ENCODE assay signal across 10 mouse cellular contexts in genomic region chr11:116501005-116501746, GRCm38 (mm10). TPM values are rescaled to one million over a fixed set of nuclear protein-coding genes. Genes with fewer than 3 reads are reported as not detected.
DNase-seq lines count a peak whose midpoint lies in the region; ATAC-seq lines count a peak whose summit lies in the region.
"Had no signal": no experiment of that assay in that cellular context is flagged by ENCODE, and none has a peak within 500 bp of the region (broad histone marks: within the 10 kb centered on the region; RNA-seq: fewer than 3 reads in every experiment).

No protein-coding gene starts in this region.

- no peak overlapping the region for H3K27ac ChIP-seq in heart, embryonic 12.5 days (ENCODE audit: poor library complexity, severe bottlenecking)
- no peak overlapping the region for H3K27ac ChIP-seq in limb, embryonic 11.5 days (replicated peaks; ENCODE audit: low read depth, low read length)
- no peak overlapping the region for H3K27ac ChIP-seq in midbrain, embryonic 16.5 days (ENCODE audit: low read length)
- H3K27ac ChIP-seq: midbrain, embryonic 12.5 days had no signal

- H3K9ac ChIP-seq in heart, embryonic 12.5 days = no peak overlapping the region
- H3K9ac ChIP-seq in limb, embryonic 11.5 days (ENCODE audit: low read length) = no peak overlapping the region
- H3K9ac ChIP-seq in midbrain, embryonic 16.5 days (ENCODE audit: low read depth, low read length) = 0 out of 2 replicates have a peak overlapping the region, but pooled peaks have one; percentile 4
- H3K9ac ChIP-seq: midbrain, embryonic 12.5 days had no signal

- 29% methylated on average over 7 of the region's 7 CpGs for WGBS in heart, embryonic 12.5 days
- 30% methylated on average over 7 of the region's 7 CpGs for WGBS in limb, embryonic 11.5 days
- 26% methylated on average over 7 of the region's 7 CpGs for WGBS in midbrain, embryonic 16.5 days

- no peak overlapping the region for H3K4me2 ChIP-seq in heart, embryonic 12.5 days
- no peak overlapping the region for H3K4me2 ChIP-seq in limb, embryonic 11.5 days (ENCODE audit: low read depth, severe bottlenecking)
- H3K4me2 ChIP-seq in midbrain, embryonic 16.5 days (ENCODE audit: low read length) = no peak overlapping the region
- H3K4me2 ChIP-seq: midbrain, embryonic 12.5 days had no signal

- H3K9me3 ChIP-seq in heart, embryonic 12.5 days (replicated peaks) = no peaks in the 10 kb centered on the region
- no peaks in the 10 kb centered on the region for H3K9me3 ChIP-seq in limb, embryonic 11.5 days (ENCODE audit: control insufficient read depth, low read length)
- H3K9me3 ChIP-seq in midbrain, embryonic 16.5 days (replicated peaks; ENCODE audit: control insufficient read depth, low read length, poor library complexity, severe bottlenecking) = no peaks in the 10 kb centered on the region

- no peak overlapping the region for H3K4me3 ChIP-seq in heart, embryonic 12.5 days
- no peak overlapping the region for H3K4me3 ChIP-seq in limb, embryonic 11.5 days (ENCODE audit: low read depth, low read length)
- H3K4me3 ChIP-seq in midbrain, embryonic 16.5 days (ENCODE audit: low read depth, low read length) = no peak overlapping the region
- H3K4me3 ChIP-seq: midbrain, embryonic 12.5 days had no signal

- no peaks in the 10 kb centered on the region for H3K27me3 ChIP-seq in heart, embryonic 12.5 days (replicated peaks)
- no peaks in the 10 kb centered on the region for H3K27me3 ChIP-seq in limb, embryonic 11.5 days (ENCODE audit: control insufficient read depth, insufficient read depth, low read length)
- H3K27me3 ChIP-seq in midbrain, embryonic 16.5 days (ENCODE audit: control insufficient read depth, insufficient read depth, low read depth, low read length) = no peaks in the 10 kb centered on the region
- H3K27me3 ChIP-seq: midbrain, embryonic 12.5 days had no signal

- H3K4me1 ChIP-seq in heart, embryonic 12.5 days (replicated peaks) = peaks cover 3% of the 10 kb centered on the region; the same call in 1 of the 2 replicates
- H3K4me1 ChIP-seq in limb, embryonic 11.5 days (ENCODE audit: control insufficient read depth, insufficient read depth, low read length) = no peaks in the 10 kb centered on the region
- no peaks in the 10 kb centered on the region for H3K4me1 ChIP-seq in midbrain, embryonic 16.5 days (ENCODE audit: control insufficient read depth, insufficient read depth, low read length)

- no peaks in the 10 kb centered on the region for H3K36me3 ChIP-seq in heart, embryonic 12.5 days
- no peaks in the 10 kb centered on the region for H3K36me3 ChIP-seq in limb, embryonic 11.5 days (ENCODE audit: control insufficient read depth, insufficient read depth, low read length)
- H3K36me3 ChIP-seq in midbrain, embryonic 16.5 days (ENCODE audit: control insufficient read depth, insufficient read depth, low read length) = no peaks in the 10 kb centered on the region
- H3K36me3 ChIP-seq: midbrain, embryonic 12.5 days had no signal

- ATAC-seq in heart, embryonic 12.5 days (ENCODE audit: insufficient number of reproducible peaks, low FRiP score) = peak; percentile 54; the same call in 1 of the 2 replicates
- no peak for ATAC-seq in limb, embryonic 11.5 days (ENCODE audit: insufficient number of reproducible peaks, low FRiP score, low TSS enrichment, low read depth)
- no peak for ATAC-seq in midbrain, embryonic 16.5 days

- peak; percentile 46 for DNase-seq in gastrocnemius, adult 18-20 months (ENCODE audit: low spot score)
- DNase-seq in gastrocnemius, adult 8-10 months (ENCODE audit: low spot score in 2 of 2) = no peak
- DNase-seq in B cell, adult 2 months = peak; percentile 28 to 33
- peak; percentile 78 for DNase-seq in cerebellum, adult 9-10 months
- peak; percentile 39 for DNase-seq in limb, embryonic 11.5 days (ENCODE audit: low spot score)
- DNase-seq in ovary, postnatal 14 days (ENCODE audit: low spot score) = no peak

RNA-seq across cellular contexts. Expression of gene Prpsap1, which starts 7.2 kb away (rescaled TPM):
- 10 to 100 TPM; 12.3 to 12.5 TPM for total RNA-seq in gastrocnemius, adult 18-20 months (2021)
- 10 to 100 TPM; 10.4 to 12.7 (median 11.5) TPM for total RNA-seq in gastrocnemius, adult 8-10 months (2022)
- polyA plus RNA-seq in heart, embryonic 12.5 days (2016; fragmentation: Nextera tagmentation; extraction: Ambion mirVana) = 94.8 and 96.8 TPM in 2 replicates
- polyA plus RNA-seq in limb, embryonic 11.5 days (2014; fragmentation: Nextera tagmentation; extraction: Ambion mirVana) = 183 and 193 TPM in 2 replicates
- 177 and 198 TPM in 2 replicates for polyA plus RNA-seq in midbrain, embryonic 16.5 days (2015; fragmentation: Nextera tagmentation; extraction: Ambion mirVana)

RNA-seq across cellular contexts. Expression of gene Sphk1, which starts 29.5 kb away (rescaled TPM):
- total RNA-seq in gastrocnemius, adult 18-20 months (2021) = under 1 TPM; 0.80 to 0.88 TPM
- total RNA-seq in gastrocnemius, adult 8-10 months (2022) = under 1 TPM; 0.15 to 0.75 (median 0.51) TPM
- 1.6 and 2.1 TPM in 2 replicates for polyA plus RNA-seq in heart, embryonic 12.5 days (2016; fragmentation: Nextera tagmentation; extraction: Ambion mirVana)
- 1.3 and 1.9 TPM in 2 replicates for polyA plus RNA-seq in limb, embryonic 11.5 days (2014; fragmentation: Nextera tagmentation; extraction: Ambion mirVana)
- 4.4 and 5.5 TPM in 2 replicates for polyA plus RNA-seq in midbrain, embryonic 16.5 days (2015; fragmentation: Nextera tagmentation; extraction: Ambion mirVana)

RNA-seq across cellular contexts. Expression of gene Qrich2, which starts 35.1 kb away (rescaled TPM):
- not detected for total RNA-seq in gastrocnemius, adult 18-20 months (2021)
- not detected for total RNA-seq in gastrocnemius, adult 8-10 months (2022)
- not detected in 2 replicates for polyA plus RNA-seq in heart, embryonic 12.5 days (2016; fragmentation: Nextera tagmentation; extraction: Ambion mirVana)
- polyA plus RNA-seq in limb, embryonic 11.5 days (2014; fragmentation: Nextera tagmentation; extraction: Ambion mirVana) = 0.20 and 0.37 TPM in 2 replicates
- polyA plus RNA-seq in midbrain, embryonic 16.5 days (2015; fragmentation: Nextera tagmentation; extraction: Ambion mirVana) = 0.08 TPM in 1 of 2 replicates, not detected in the other
- total RNA-seq: adrenal gland, postnatal 36 days had no signal
- polyA plus RNA-seq: midbrain, embryonic 12.5 days had no signal

Comparison
In these comparisons a context has a peak if more than half of its experiments do, and no peak if none do; other contexts are left out.
1. DNase-seq: peak in gastrocnemius, adult 18-20 months (single experiment), B cell, adult 2 months (2 of 2), cerebellum, adult 9-10 months (single experiment) and limb, embryonic 11.5 days (single experiment); none in gastrocnemius, adult 8-10 months (0 of 2) and ovary, postnatal 14 days (single experiment).